Mouse (Mus musculus) heart, embryonic 14.5 days (tissue): ENCODE measurements around the gene Lrrc8a. TPM values are rescaled to one million over a fixed set of nuclear protein-coding genes. Genes with fewer than 3 reads are reported as not detected.

Experiments
- ATAC-seq: fragments of 200-750 bp; cut with Nextera tagmentation; 2 replicates; pipeline ENCODE4 v1.8.0; 2017; ENCODE audit warnings: low read depth, moderate TSS enrichment; ENCODE audit not compliant: insufficient number of reproducible peaks, insufficient read depth, low FRiP score
- H3K27ac ChIP-seq, 2 experiments: fragments of 200-500 bp in 1 of 2; fragments of 300-500 bp in 1 of 2; sonication (generic) in 1 of 2; replicated peaks in 1 of 2; 2 replicates each; pipeline ENCODE4 v1.5.1; 2012 to 2014; ENCODE audit warnings: low read depth in 2 of 2, low read length in 2 of 2, control low read depth in 1 of 2, mild to moderate bottlenecking in 1 of 2, mixed read lengths in 1 of 2; ENCODE audit not compliant: control insufficient read depth in 1 of 2, insufficient read depth in 1 of 2
- H3K27me3 ChIP-seq: fragments of 300-500 bp; sonication (generic); 2 replicates; pipeline ENCODE4 v1.6.1; 2014; ENCODE audit warnings: mild to moderate bottlenecking, low read length, control low read depth; ENCODE audit not compliant: control insufficient read depth, insufficient read depth
- H3K36me3 ChIP-seq: fragments of 300-500 bp; sonication (generic); 2 replicates; pipeline ENCODE4 v1.6.1; 2014; ENCODE audit warnings: mild to moderate bottlenecking, control low read depth, low read length, mixed read lengths; ENCODE audit not compliant: control insufficient read depth, insufficient read depth
- H3K4me1 ChIP-seq, 2 experiments: fragments of 200-500 bp in 1 of 2; fragments of 300-500 bp in 1 of 2; sonication (generic) in 1 of 2; 2 replicates each; pipeline ENCODE4 v1.6.1; 2012 to 2014; ENCODE audit warnings: low read length in 2 of 2, control low read depth in 1 of 2, mixed read lengths in 1 of 2; ENCODE audit not compliant: control insufficient read depth in 2 of 2, insufficient read depth in 2 of 2
- H3K4me2 ChIP-seq: fragments of 300-500 bp; sonication (generic); 2 replicates; pipeline ENCODE4 v1.6.1; 2014; ENCODE audit warnings: mild to moderate bottlenecking, low read length
- H3K4me3 ChIP-seq, 2 experiments: fragments of 200-500 bp in 1 of 2; fragments of 300-500 bp in 1 of 2; sonication (generic) in 1 of 2; 2 replicates each; pipeline ENCODE4 v1.5.1; 2012 to 2014; ENCODE audit warnings: low read length in 2 of 2, mild to moderate bottlenecking in 2 of 2, control low read depth in 1 of 2, low read depth in 1 of 2, moderate library complexity in 1 of 2; ENCODE audit not compliant: control insufficient read depth in 1 of 2, insufficient read depth in 1 of 2
- H3K9ac ChIP-seq: fragments of 300-500 bp; sonication (generic); 2 replicates; pipeline ENCODE4 v1.6.1; 2014; ENCODE audit warnings: mild to moderate bottlenecking, low read length
- H3K9me3 ChIP-seq: fragments of 300-500 bp; sonication (generic); 2 replicates; pipeline ENCODE4 v1.6.1; 2016; ENCODE audit warnings: low read length, control low read depth; ENCODE audit not compliant: control insufficient read depth
- WGBS: fragments of 180-500 bp; shearing (Covaris S2); extraction: QIAGEN DNeasy Blood & Tissue Kit; methylation state at CpG from one replicate; pipeline ENCODE4 v1.1.7; 2014; 5-methylcytosine and 5-hydroxymethylcytosine counted together
- polyA plus RNA-seq: library from polyadenylated mRNA; unstranded; fragments of >200 nt; fragmentation: Nextera tagmentation; extraction: Ambion mirVana; gene quantifications from 2 replicates; pipeline ENCODE4 v1.2.1, GENCODE M21; 2014

Lrrc8a gene
- polyA plus RNA-seq, 1 experiment from 2014 or later, result 52.7 TPM

DNA sequence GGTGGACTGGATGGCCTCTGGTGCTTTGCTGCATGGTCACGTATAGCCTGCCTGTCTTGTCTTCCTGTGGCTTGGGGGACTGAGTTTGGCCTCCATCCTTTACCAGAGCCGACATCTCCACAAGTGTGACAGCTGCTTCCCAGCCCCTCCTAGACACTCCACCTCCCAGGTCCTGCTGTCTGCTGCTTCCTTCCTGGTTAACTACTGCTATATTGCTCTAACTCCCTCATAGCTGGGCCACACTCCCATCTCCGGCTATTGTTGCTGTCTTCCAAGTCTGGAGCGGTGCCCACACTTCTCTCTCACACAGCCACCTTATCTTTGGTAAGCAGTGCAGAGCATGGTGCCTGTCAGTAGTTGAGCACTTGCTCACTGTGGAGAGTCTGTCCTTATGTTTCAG is 2.3 kb downstream of the Lrrc8a start:
- Histone ChIP-seq H3K4me3 (peak overlapping the region in 1 of 2 experiments; percentile 8; a peak in 2 of 4 replicates), H3K9me3 (no peaks in the 10 kb centered on the region), H3K9ac (peak overlapping the region; percentile 91), H3K27ac (peak overlapping the region; percentile 87 to 91), H3K4me1 (peaks cover 32 to 52% of the 10 kb centered on the region in 2 experiments), H3K4me2 (peak overlapping the region; percentile 90), H3K36me3 (peaks cover 43% of the 10 kb centered on the region), H3K27me3 (no peaks in the 10 kb centered on the region)
- peak; percentile 31 for ATAC-seq
- 19% methylated on average over 4 of the region's 4 CpGs for WGBS

- Histone ChIP-seq H3K4me2 (peak within 1 kb of the TSS; percentile 90), H3K36me3 (peaks cover 45% of the 10 kb centered on the region), H3K9me3 (no peaks in the 10 kb centered on the region), H3K4me1 (peaks cover 32 to 52% of the 10 kb centered on the region in 2 experiments), H3K27ac (peak within 1 kb of the TSS; percentile 87 to 91), H3K27me3 (no peaks in the 10 kb centered on the region), H3K9ac (peak within 1 kb of the TSS; percentile 91), H3K4me3 (peak within 1 kb of the TSS in 1 of 2 experiments; percentile 8; a peak in 2 of 4 replicates)
- no peak for ATAC-seq
- WGBS, result 51% methylated on average over 2 of the region's 2 CpGs
Measured at GRCm38 (mm10) chr2:30240267-30240666, 2.8 kb downstream of the Lrrc8a start, which contains the start of gene Gm28035. Gene Gm28035, plus strand, starts transcription at chr2:30240567.

- Histone ChIP-seq H3K4me3 (no peak overlapping the region), H3K27ac (peak overlapping the region; percentile 64 to 70), H3K36me3 (peaks cover 54% of the 10 kb centered on the region), H3K4me1 (peaks cover 32 to 55% of the 10 kb centered on the region in 2 experiments), H3K27me3 (no peaks in the 10 kb centered on the region), H3K9ac (no peak overlapping the region), H3K9me3 (no peaks in the 10 kb centered on the region), H3K4me2 (peak overlapping the region; percentile 9; the same call in 1 of the 2 replicates)
- WGBS, result 28% methylated on average over 4 of the region's 4 CpGs
- peak; percentile 25 for ATAC-seq
Measured at GRCm38 (mm10) chr2:30242509-30242908, 5.0 kb downstream of the Lrrc8a start.

DNA sequence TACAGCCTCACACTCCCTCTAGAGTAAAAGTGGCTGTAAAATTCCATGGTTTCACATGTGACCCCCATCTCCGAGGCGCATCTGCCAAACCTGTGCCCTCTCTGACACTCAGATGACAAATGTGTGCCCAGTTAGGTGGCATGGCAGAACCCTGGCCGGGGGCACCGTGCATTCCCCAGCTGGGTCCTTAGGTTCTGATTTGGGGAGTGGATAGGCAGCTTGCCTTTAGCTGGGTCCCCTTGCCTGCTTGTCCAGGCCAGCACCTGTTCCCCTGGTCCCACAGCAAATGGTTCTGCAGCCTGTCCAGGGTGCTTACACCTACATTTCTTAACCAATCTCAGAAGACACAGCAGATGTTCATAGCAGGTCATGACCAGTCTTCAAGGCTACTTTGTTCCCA is 5.9 kb downstream of the Lrrc8a start:
- Histone ChIP-seq H3K27ac (peak overlapping the region in 1 of 2 experiments; percentile 64; a peak in 2 of 4 replicates), H3K4me2 (no peak overlapping the region), H3K36me3 (peaks cover 59% of the 10 kb centered on the region), H3K9me3 (no peaks in the 10 kb centered on the region), H3K4me1 (peaks cover 32 to 55% of the 10 kb centered on the region in 2 experiments), H3K9ac (no peak overlapping the region), H3K27me3 (no peaks in the 10 kb centered on the region), H3K4me3 (no peak overlapping the region)
- WGBS, result 94% methylated on average over 4 of the region's 4 CpGs
- no peak for ATAC-seq

DNA sequence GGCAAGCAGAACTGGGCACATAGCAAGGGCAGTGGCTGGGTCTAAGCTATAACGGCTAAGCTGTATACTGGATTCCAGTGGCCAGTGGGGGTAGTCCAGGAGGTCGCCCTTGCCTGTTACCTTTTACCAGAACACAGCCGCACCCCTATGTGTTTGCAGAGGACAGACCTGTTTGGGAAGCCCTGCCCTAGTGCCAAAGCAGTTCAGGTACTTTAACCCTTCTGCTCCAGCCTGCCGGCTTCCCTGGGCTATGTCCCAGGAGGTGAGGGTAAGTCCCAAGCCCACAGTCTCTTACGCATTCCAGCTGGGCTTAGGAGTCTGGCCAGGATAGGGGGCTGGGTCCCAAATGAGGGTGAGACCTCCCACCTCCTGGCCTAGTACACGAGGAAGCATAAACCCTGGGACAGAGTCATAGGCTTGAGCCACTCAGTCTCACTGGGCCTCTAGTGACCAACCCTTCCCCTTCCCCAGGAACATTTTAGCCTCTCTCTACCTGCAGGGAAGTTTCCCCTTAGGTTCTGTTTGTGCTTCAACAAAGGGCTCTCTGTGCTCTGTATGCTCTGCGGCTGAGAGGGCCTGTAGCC is 7.2 kb downstream of the Lrrc8a start:
- Histone ChIP-seq H3K4me2 (no peak overlapping the region), H3K27me3 (no peaks in the 10 kb centered on the region), H3K36me3 (peaks cover 72% of the 10 kb centered on the region), H3K4me1 (peaks cover 19 to 42% of the 10 kb centered on the region in 2 experiments), H3K9ac (no peak overlapping the region), H3K4me3 (no peak overlapping the region), H3K27ac (no peak overlapping the region), H3K9me3 (no peaks in the 10 kb centered on the region)
- WGBS, result 80% methylated on average over 7 of the region's 7 CpGs
- ATAC-seq, result no peak

DNA sequence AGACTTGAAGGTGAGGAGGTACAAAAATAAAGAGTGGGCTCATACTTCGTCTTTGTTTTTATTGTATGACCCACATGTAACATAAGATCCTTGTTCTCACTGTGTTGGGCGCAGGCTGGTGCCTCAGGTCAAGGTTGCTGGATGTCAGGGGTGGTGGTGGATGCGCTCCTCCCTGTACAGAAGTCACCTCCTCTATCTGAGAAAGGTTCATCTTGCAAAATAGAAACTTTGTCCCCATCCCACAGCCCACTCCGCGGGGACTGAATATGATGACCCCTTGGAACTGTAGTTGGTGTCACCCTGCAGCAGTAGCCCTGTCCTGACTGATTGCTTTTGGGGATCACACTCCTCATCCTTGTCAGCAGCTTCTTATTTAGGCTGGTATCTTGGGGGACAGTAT is 9.5 kb downstream of the Lrrc8a start:
- 91% methylated on average over 5 of the region's 5 CpGs for WGBS

DNA sequence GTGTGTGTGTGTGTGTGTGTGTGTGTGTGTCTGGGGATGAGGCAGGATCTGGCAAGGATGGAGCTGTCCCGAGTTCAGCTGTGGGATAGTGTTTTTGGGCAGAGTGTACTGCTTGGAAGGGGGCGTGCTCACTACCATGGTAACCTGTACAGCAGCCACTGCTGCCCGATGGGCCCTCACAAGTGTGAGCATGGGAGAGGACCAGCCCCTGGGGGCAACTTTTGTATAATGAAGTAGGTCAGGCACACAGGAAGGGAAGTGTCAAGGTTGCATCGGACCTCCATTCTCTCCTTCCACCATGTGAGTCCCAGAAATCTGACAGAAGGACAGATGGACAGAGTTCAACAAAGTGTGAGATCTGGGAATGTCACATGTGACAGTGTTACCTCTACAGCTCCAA is 10.2 kb downstream of the Lrrc8a start:
- no peak overlapping the region for H3K4me2 ChIP-seq
- H3K4me1 ChIP-seq, result peaks cover 9 to 22% of the 10 kb centered on the region in 2 experiments
- no peak overlapping the region for H3K4me3 ChIP-seq
- H3K9ac ChIP-seq, result no peak overlapping the region
- H3K27me3 ChIP-seq, result no peaks in the 10 kb centered on the region
- no peak for ATAC-seq
- H3K9me3 ChIP-seq, result no peaks in the 10 kb centered on the region
- H3K27ac ChIP-seq, result no peak overlapping the region
- 83% methylated on average over 4 of the region's 4 CpGs for WGBS
- H3K36me3 ChIP-seq, result peaks cover 70% of the 10 kb centered on the region

More for the DNA sequence above, 9.5 kb downstream of the Lrrc8a start:
- Histone ChIP-seq H3K9me3 (no peaks in the 10 kb centered on the region), H3K27ac (no peak overlapping the region), H3K4me2 (no peak overlapping the region), H3K4me3 (no peak overlapping the region), H3K27me3 (no peaks in the 10 kb centered on the region), H3K9ac (no peak overlapping the region), H3K36me3 (peaks cover 68% of the 10 kb centered on the region), H3K4me1 (peaks cover 13 to 29% of the 10 kb centered on the region in 2 experiments)
- ATAC-seq, result no peak

GRCm38 (mm10) chr2:30249182-30249581 is 11.7 kb downstream of the Lrrc8a start:
- Histone ChIP-seq H3K27me3 (no peaks in the 10 kb centered on the region), H3K4me1 (peaks cover 7 to 14% of the 10 kb centered on the region in 2 experiments; a peak in 3 of 4 replicates), H3K27ac (no peak overlapping the region), H3K9me3 (no peaks in the 10 kb centered on the region), H3K4me2 (no peak overlapping the region), H3K9ac (no peak overlapping the region), H3K36me3 (peaks cover 69% of the 10 kb centered on the region), H3K4me3 (no peak overlapping the region)
- no peak for ATAC-seq
- 93% methylated on average over 3 of the region's 3 CpGs for WGBS
